Mouse (Mus musculus) midbrain, embryonic 14.5 days (tissue): ENCODE data around the gene Tent4a. TPM values are rescaled to one million over a fixed set of nuclear protein-coding genes. Genes with fewer than 3 reads are reported as not detected.

Source experiments
- ATAC-seq: fragments of 200-750 bp; cut with Nextera tagmentation; 2 replicates; pipeline ENCODE4 v1.8.0; 2017; ENCODE audit warnings: moderate number of reproducible peaks, moderate library complexity; ENCODE audit not compliant: low FRiP score, low TSS enrichment
- DNase-seq: peaks from one replicate; pipeline ENCODE4 v3.0.0-alpha.2; 2015
- H3K27ac ChIP-seq: fragments of 300-500 bp; sonication (generic); replicated peaks from 2 replicates; pipeline ENCODE4 v1.5.1; 2014; ENCODE audit warnings: mild to moderate bottlenecking, low read depth, low read length, moderate library complexity
- H3K27me3 ChIP-seq: fragments of 300-500 bp; sonication (generic); 2 replicates; pipeline ENCODE4 v1.6.1; 2014; ENCODE audit warnings: low read length, control low read depth, mixed read lengths; ENCODE audit not compliant: control insufficient read depth, insufficient read depth
- H3K36me3 ChIP-seq: fragments of 300-500 bp; sonication (generic); 2 replicates; pipeline ENCODE4 v1.6.1; 2014; ENCODE audit warnings: low read length, control low read depth; ENCODE audit not compliant: control insufficient read depth, insufficient read depth
- H3K4me1 ChIP-seq: fragments of 300-500 bp; sonication (generic); 2 replicates; pipeline ENCODE4 v1.6.1; 2014; ENCODE audit warnings: mild to moderate bottlenecking, antibody characterized with exemption, low read length, control low read depth; ENCODE audit not compliant: control insufficient read depth, insufficient read depth
- H3K4me2 ChIP-seq: fragments of 300-500 bp; sonication (generic); 2 replicates; pipeline ENCODE4 v1.6.1; 2014; ENCODE audit warnings: mild to moderate bottlenecking, low read length, moderate library complexity
- H3K4me3 ChIP-seq: fragments of 300-500 bp; sonication (generic); replicated peaks from 2 replicates; pipeline ENCODE4 v1.5.1; 2014; ENCODE audit warnings: low read depth, low read length
- H3K9ac ChIP-seq: fragments of 300-500 bp; sonication (generic); replicated peaks from 2 replicates; pipeline ENCODE4 v1.6.1; 2014; ENCODE audit warnings: mild to moderate bottlenecking, low read length, moderate library complexity
- H3K9me3 ChIP-seq: fragments of 300-500 bp; sonication (generic); 2 replicates; pipeline ENCODE4 v1.6.1; 2016; ENCODE audit warnings: low read length, control low read depth, mixed read lengths; ENCODE audit not compliant: control insufficient read depth
- WGBS: fragments of 180-500 bp; shearing (Covaris S2); extraction: QIAGEN DNeasy Blood & Tissue Kit; methylation state at CpG from one replicate; pipeline ENCODE4 v1.1.7; 2014; 5-methylcytosine and 5-hydroxymethylcytosine counted together
- polyA plus RNA-seq: library from polyadenylated mRNA; unstranded; fragments of >200 nt; fragmentation: Nextera tagmentation; extraction: Ambion mirVana; gene quantifications from 2 replicates; pipeline ENCODE4 v1.2.1, GENCODE M21; 2014

Tent4a gene
- polyA plus RNA-seq, 1 experiment from 2014 or later, result 11.5 TPM

DNA sequence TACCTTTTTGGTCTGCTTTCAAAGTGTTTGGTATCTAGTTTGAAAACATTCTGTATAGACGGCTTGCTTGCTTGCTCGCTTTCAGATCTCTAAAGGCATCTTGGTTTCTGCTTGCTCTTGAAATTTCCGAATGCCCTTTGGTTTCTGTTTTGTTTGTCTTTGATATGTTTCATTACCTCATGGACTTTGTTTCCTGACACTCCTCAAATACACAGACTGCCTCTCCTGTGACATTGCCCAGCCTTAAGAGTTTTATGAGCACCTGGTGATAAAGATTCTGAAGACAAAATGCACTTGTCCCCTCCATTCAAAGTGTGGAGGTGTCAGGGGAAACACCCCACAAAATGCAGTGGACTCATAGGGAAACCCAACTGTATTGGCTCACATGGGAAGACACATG, 29.5 kb upstream of the Tent4a start:
- DNase-seq (no peak), ATAC-seq (no peak)
- Histone ChIP-seq H3K9ac (no peak overlapping the region), H3K27ac (no peak overlapping the region), H3K36me3 (no peaks in the 10 kb centered on the region), H3K4me2 (no peak overlapping the region), H3K27me3 (no peaks in the 10 kb centered on the region), H3K4me3 (no peak overlapping the region), H3K4me1 (peaks cover 12% of the 10 kb centered on the region), H3K9me3 (no peaks in the 10 kb centered on the region)
- 92% methylated on average over 3 of the region's 3 CpGs for WGBS

GRCm38 (mm10) chr13:69562654-69563574, 28.5 kb upstream of the Tent4a start:
- Histone ChIP-seq H3K4me3 (no peak overlapping the region), H3K9ac (no peak overlapping the region), H3K27ac (no peak overlapping the region), H3K4me1 (peaks cover 12% of the 10 kb centered on the region), H3K9me3 (no peaks in the 10 kb centered on the region), H3K27me3 (no peaks in the 10 kb centered on the region), H3K36me3 (no peaks in the 10 kb centered on the region), H3K4me2 (no peak overlapping the region)
- DNase-seq, result no peak
- ATAC-seq, result no peak
- WGBS, result 67% methylated on average over 12 of the region's 12 CpGs

GRCm38 (mm10) chr13:69562004-69562403, 27.6 kb upstream of the Tent4a start:
- ATAC-seq (no peak), DNase-seq (no peak)
- no peaks in the 10 kb centered on the region for H3K9me3 ChIP-seq
- H3K9ac ChIP-seq, result no peak overlapping the region
- peaks cover 12% of the 10 kb centered on the region for H3K4me1 ChIP-seq
- H3K27ac ChIP-seq, result no peak overlapping the region
- no peaks in the 10 kb centered on the region for H3K27me3 ChIP-seq
- H3K4me3 ChIP-seq, result no peak overlapping the region
- no peaks in the 10 kb centered on the region for H3K36me3 ChIP-seq
- no peak overlapping the region for H3K4me2 ChIP-seq
- 74% methylated on average over 9 of the region's 9 CpGs for WGBS

DNA sequence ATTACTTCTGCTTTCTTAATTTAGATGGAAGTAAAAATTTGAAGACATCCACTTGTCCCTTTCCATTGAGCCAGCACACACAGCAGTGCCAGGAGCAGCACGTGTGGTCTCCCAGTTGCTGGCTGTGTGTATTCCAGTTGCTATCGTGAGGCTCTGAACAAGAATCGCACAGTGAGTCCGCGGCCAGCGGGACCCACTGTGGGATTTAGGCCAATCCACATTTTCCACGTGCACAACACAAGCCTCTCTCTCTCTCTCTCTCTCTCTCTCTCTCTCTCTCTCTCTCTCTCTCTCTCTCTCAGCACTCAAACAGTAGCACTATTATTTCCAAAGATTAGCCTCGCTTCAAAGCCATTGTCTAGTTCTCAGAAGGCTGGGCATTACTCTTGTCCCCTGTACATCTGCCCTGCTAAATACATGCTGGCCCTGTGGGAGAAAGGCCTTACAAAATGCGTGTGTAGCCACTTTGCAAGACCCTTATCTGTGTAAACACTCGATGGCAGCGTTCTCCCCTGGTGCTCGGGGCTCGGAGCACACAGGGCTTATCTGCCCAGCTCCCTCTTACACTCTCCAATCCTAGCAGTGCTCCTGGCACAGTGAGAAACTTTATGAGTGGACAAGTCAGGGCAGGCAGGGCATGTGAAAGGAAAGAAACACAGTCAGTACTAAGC, 25.0 kb upstream of the Tent4a start:
- Histone ChIP-seq H3K27ac (peak overlapping the region; percentile 42; the same call in 1 of the 2 replicates), H3K4me2 (peak overlapping the region; percentile 8; the same call in 1 of the 2 replicates)
- DNase-seq, result peak; percentile 64

DNA sequence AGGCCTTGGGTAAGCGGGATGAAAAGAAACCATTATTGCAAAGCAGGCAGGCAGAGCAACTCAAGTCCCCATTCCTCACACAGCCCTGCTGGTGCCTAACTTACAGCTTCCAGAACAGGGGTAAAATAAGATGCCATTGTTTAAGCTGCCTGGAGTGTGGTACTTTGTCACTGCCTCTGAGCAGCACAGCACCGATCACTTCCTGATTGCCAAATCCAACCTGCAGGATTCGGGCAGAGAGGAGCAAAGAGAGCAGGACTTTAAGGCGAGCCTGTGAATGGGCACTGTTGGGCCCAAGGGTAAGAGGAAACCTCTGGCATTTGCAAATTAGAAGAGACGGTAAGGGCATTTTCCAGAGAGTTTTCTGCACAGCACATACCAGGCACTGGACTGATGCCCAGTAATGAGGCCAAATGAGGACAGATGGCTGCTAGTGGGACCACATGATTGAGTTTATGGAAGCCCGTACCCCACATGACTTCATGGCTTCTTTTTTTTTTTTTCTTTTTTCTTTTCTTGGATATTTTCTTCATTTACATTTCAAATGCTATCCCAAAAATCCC, 23.8 kb upstream of the Tent4a start:
- Histone ChIP-seq H3K27ac (no peak overlapping the region), H3K4me3 (no peak overlapping the region), H3K4me1 (peaks cover 12% of the 10 kb centered on the region), H3K9ac (no peak overlapping the region), H3K27me3 (no peaks in the 10 kb centered on the region), H3K4me2 (no peak overlapping the region), H3K36me3 (no peaks in the 10 kb centered on the region), H3K9me3 (no peaks in the 10 kb centered on the region)
- 75% methylated on average over 6 of the region's 6 CpGs for WGBS
- ATAC-seq, result no peak
- DNase-seq, result peak; percentile 20

More for the DNA sequence above, 25.0 kb upstream of the Tent4a start:
- Histone ChIP-seq H3K4me1 (peaks cover 12% of the 10 kb centered on the region), H3K27me3 (no peaks in the 10 kb centered on the region), H3K9ac (no peak overlapping the region), H3K9me3 (no peaks in the 10 kb centered on the region), H3K4me3 (no peak overlapping the region), H3K36me3 (no peaks in the 10 kb centered on the region)
- peak; percentile 59 for ATAC-seq
- 12% methylated on average over 13 of the region's 13 CpGs for WGBS

- DNase-seq, result no peak
- peaks cover 12% of the 10 kb centered on the region for H3K4me1 ChIP-seq
- H3K9me3 ChIP-seq, result no peaks in the 10 kb centered on the region
- H3K4me2 ChIP-seq, result no peak overlapping the region
- no peak for ATAC-seq
- H3K27me3 ChIP-seq, result no peaks in the 10 kb centered on the region
- no peak overlapping the region for H3K9ac ChIP-seq
- H3K27ac ChIP-seq, result no peak overlapping the region
- H3K36me3 ChIP-seq, result no peaks in the 10 kb centered on the region
- H3K4me3 ChIP-seq, result no peak overlapping the region
Measured at GRCm38 (mm10) chr13:69556728-69557127, 22.3 kb upstream of the Tent4a start.

GRCm38 (mm10) chr13:69555957-69556482, 21.6 kb upstream of the Tent4a start:
- Histone ChIP-seq H3K9ac (no peak overlapping the region), H3K36me3 (no peaks in the 10 kb centered on the region), H3K4me1 (peaks cover 12% of the 10 kb centered on the region), H3K27ac (no peak overlapping the region), H3K4me3 (no peak overlapping the region), H3K4me2 (no peak overlapping the region), H3K27me3 (no peaks in the 10 kb centered on the region), H3K9me3 (no peaks in the 10 kb centered on the region)
- WGBS, result 90% methylated on average over 6 of the region's 6 CpGs
- DNase-seq (no peak), ATAC-seq (no peak)

GRCm38 (mm10) chr13:69555045-69555444, 20.6 kb upstream of the Tent4a start:
- 27% methylated on average over 8 of the region's 8 CpGs for WGBS
- no peak overlapping the region for H3K9ac ChIP-seq
- ATAC-seq (no peak), DNase-seq (no peak)
- no peaks in the 10 kb centered on the region for H3K36me3 ChIP-seq
- H3K27ac ChIP-seq, result no peak overlapping the region
- H3K4me1 ChIP-seq, result peaks cover 10% of the 10 kb centered on the region
- H3K9me3 ChIP-seq, result no peaks in the 10 kb centered on the region
- no peak overlapping the region for H3K4me3 ChIP-seq
- H3K27me3 ChIP-seq, result no peaks in the 10 kb centered on the region
- H3K4me2 ChIP-seq, result no peak overlapping the region
